Mouse (Mus musculus) ES-E14 (cell line): ENCODE measurements at regions not wholly inside any gene's neighbourhood (a gene's known extent, or its start where the extent isn't known, plus 50 kb on each side); places are given as distances from the start of the nearest gene placed in this dataset.
"Not testable (repeated sequence)": the region's sequence is repeated elsewhere in the genome, so short reads cannot be mapped to it uniquely, and the experiment has no call there.

Source experiments
- DNase-seq: peaks from one replicate; pipeline ENCODE4 v3.0.0-alpha.2; 2013; ENCODE audit warnings: low read depth, low spot score
- H3K27ac ChIP-seq: 2 replicates; pipeline ENCODE4 v1.5.1; 2012; ENCODE audit warnings: low read depth, mild to moderate bottlenecking, low read length, moderate library complexity, mixed read lengths; ENCODE audit not compliant: poor library complexity, insufficient read depth, severe bottlenecking
- H3K36me3 ChIP-seq: 2 replicates; pipeline ENCODE4 v1.6.1; 2012; ENCODE audit warnings: mild to moderate bottlenecking, low read length, moderate library complexity, mixed read lengths; ENCODE audit not compliant: control insufficient read depth, poor library complexity, insufficient read depth, severe bottlenecking
- H3K4me1 ChIP-seq, 2 experiments: fragments of 150-350 bp in 1 of 2; sonication (generic) in 1 of 2; 2 replicates each; pipeline ENCODE4 v1.6.1; 2012; ENCODE audit warnings: low read length in 2 of 2, mild to moderate bottlenecking in 1 of 2, mixed read lengths in 1 of 2; ENCODE audit not compliant: control insufficient read depth in 2 of 2, insufficient read depth in 2 of 2, poor library complexity in 1 of 2
- H3K4me3 ChIP-seq, 2 experiments: fragments of 150-350 bp in 1 of 2; sonication (generic) in 1 of 2; 2 replicates each; pipeline ENCODE4 v1.5.1; 2012; ENCODE audit warnings: low read length in 2 of 2, low read depth in 1 of 2, mild to moderate bottlenecking in 1 of 2, mixed read lengths in 1 of 2; ENCODE audit not compliant: insufficient read depth in 1 of 2, poor library complexity in 1 of 2, severe bottlenecking in 1 of 2
- H3K9ac ChIP-seq: 2 replicates; pipeline ENCODE4 v1.6.1; 2012; ENCODE audit warnings: low read depth, mild to moderate bottlenecking, low read length, mixed read lengths; ENCODE audit not compliant: poor library complexity, insufficient read depth, severe bottlenecking
- H3K9me3 ChIP-seq: fragments of 150-350 bp; sonication (generic); 2 replicates; pipeline ENCODE4 v1.6.1; 2012; ENCODE audit warnings: low read depth, mild to moderate bottlenecking, low read length; ENCODE audit not compliant: control insufficient read depth, insufficient read depth
- CHD2 ChIP-seq: IDR thresholded peaks from 2 replicates; pipeline ENCODE4 v1.6.1; 2014; ENCODE audit warnings: mild to moderate bottlenecking, low read depth, low read length, inconsistent platforms
- HCFC1 ChIP-seq: IDR thresholded peaks from 2 replicates; pipeline ENCODE4 v1.6.1; 2012; ENCODE audit warnings: low read length, inconsistent platforms, borderline replicate concordance; ENCODE audit not compliant: insufficient read depth
- MAFK ChIP-seq: IDR thresholded peaks from 2 replicates; pipeline ENCODE4 v1.6.1; 2014; ENCODE audit warnings: mild to moderate bottlenecking, low read depth, low read length, inconsistent platforms; ENCODE audit not compliant: insufficient read depth
- ZC3H11A ChIP-seq: IDR thresholded peaks from 2 replicates; pipeline ENCODE4 v1.6.1; 2012; ENCODE audit warnings: low read depth, mild to moderate bottlenecking, inconsistent platforms, low read length, borderline replicate concordance
- ZNF384 ChIP-seq: IDR thresholded peaks from 2 replicates; pipeline ENCODE4 v1.6.1; 2012; ENCODE audit warnings: low read depth, low read length, inconsistent platforms
- in situ Hi-C, 2 experiments: fragments of 600-800 bp; cut with MboI; formaldehyde crosslinking; loops; one replicate each; pipeline ENCODE4 v1.15.1; 2025; ENCODE audit warnings: low sequenced_read_pairs in 2 of 2, inconsistent platforms in 1 of 2; ENCODE audit not compliant: unreplicated experiment in 2 of 2

- no peaks in the 10 kb centered on the region for H3K4me1 ChIP-seq
- peak; percentile 100 for TF ChIP-seq ZNF384
- no peak for TF ChIP-seq MAFK
- no peak for DNase-seq
- in situ Hi-C loops, result no loop called here
- no peak overlapping the region for H3K4me3 ChIP-seq
- H3K36me3 ChIP-seq, result peaks cover 26% of the 10 kb centered on the region
- H3K27ac ChIP-seq, result no peak overlapping the region
- no peaks in the 10 kb centered on the region for H3K9me3 ChIP-seq
- H3K9ac ChIP-seq, result no peak overlapping the region
These were observed 140.8 kb upstream of the Olfr1324 start for GRCm38 (mm10) chrX:50569087-50569486.

- no peak for DNase-seq
- peaks cover 25% of the 10 kb centered on the region for H3K36me3 ChIP-seq
- no peak overlapping the region for H3K9ac ChIP-seq
- H3K4me1 ChIP-seq, result no peaks in the 10 kb centered on the region
- TF ChIP-seq ZC3H11A (no peak), HCFC1 (peak; percentile 56; the same call in 1 of the 2 replicates), ZNF384 (peak; percentile 100), MAFK (peak; percentile 59; the same call in 1 of the 2 replicates), CHD2 (no peak)
- in situ Hi-C loops, result no loop called here
- no peak overlapping the region for H3K27ac ChIP-seq
- no peaks in the 10 kb centered on the region for H3K9me3 ChIP-seq
- no peak overlapping the region for H3K4me3 ChIP-seq
These were observed 138.0 kb upstream of the Olfr1324 start for GRCm38 (mm10) chrX:50566345-50566744.

GRCm38 (mm10) chrX:50565031-50565430, 136.7 kb upstream of the Olfr1324 start:
- H3K27ac ChIP-seq, DNase-seq, H3K4me1 ChIP-seq, H3K9me3 ChIP-seq, in situ Hi-C loops, H3K9ac ChIP-seq, H3K4me3 ChIP-seq: not testable (repeated sequence)
- peaks cover 22% of the 10 kb centered on the region for H3K36me3 ChIP-seq

GRCm38 (mm10) chrX:50560915-50561314, 132.6 kb upstream of the Olfr1324 start:
- Histone ChIP-seq H3K27ac (no peak overlapping the region), H3K9ac (no peak overlapping the region), H3K4me1 (no peaks in the 10 kb centered on the region), H3K4me3 (no peak overlapping the region), H3K9me3 (no peaks in the 10 kb centered on the region), H3K36me3 (peaks cover 12% of the 10 kb centered on the region)
- DNase-seq, result peak; percentile 59
- in situ Hi-C loops, result no loop called here
- TF ChIP-seq MAFK (no peak), HCFC1 (no peak; the same call in 1 of the 2 replicates), ZC3H11A (no peak), CHD2 (no peak), ZNF384 (peak; percentile 99)

GRCm38 (mm10) chrX:50550297-50550696, 122.0 kb upstream of the Olfr1324 start:
- Histone ChIP-seq H3K9me3 (no peaks in the 10 kb centered on the region), H3K4me1 (no peaks in the 10 kb centered on the region), H3K27ac (no peak overlapping the region), H3K4me3 (peak overlapping the region; percentile 43 to 68), H3K36me3 (no peaks in the 10 kb centered on the region), H3K9ac (peak overlapping the region; percentile 74)
- TF ChIP-seq ZNF384 (peak; percentile 75), MAFK (no peak)
- in situ Hi-C loops, result no loop called here
- DNase-seq, result peak; percentile 54
